Mouse (Mus musculus) cerebellum, adult 8-10 months (tissue): ENCODE data around the gene Tmem80.

Experiments
- DNase-seq: peaks from one replicate; pipeline ENCODE4 v3.0.0; 2022

Gene Tmem80

DNA sequence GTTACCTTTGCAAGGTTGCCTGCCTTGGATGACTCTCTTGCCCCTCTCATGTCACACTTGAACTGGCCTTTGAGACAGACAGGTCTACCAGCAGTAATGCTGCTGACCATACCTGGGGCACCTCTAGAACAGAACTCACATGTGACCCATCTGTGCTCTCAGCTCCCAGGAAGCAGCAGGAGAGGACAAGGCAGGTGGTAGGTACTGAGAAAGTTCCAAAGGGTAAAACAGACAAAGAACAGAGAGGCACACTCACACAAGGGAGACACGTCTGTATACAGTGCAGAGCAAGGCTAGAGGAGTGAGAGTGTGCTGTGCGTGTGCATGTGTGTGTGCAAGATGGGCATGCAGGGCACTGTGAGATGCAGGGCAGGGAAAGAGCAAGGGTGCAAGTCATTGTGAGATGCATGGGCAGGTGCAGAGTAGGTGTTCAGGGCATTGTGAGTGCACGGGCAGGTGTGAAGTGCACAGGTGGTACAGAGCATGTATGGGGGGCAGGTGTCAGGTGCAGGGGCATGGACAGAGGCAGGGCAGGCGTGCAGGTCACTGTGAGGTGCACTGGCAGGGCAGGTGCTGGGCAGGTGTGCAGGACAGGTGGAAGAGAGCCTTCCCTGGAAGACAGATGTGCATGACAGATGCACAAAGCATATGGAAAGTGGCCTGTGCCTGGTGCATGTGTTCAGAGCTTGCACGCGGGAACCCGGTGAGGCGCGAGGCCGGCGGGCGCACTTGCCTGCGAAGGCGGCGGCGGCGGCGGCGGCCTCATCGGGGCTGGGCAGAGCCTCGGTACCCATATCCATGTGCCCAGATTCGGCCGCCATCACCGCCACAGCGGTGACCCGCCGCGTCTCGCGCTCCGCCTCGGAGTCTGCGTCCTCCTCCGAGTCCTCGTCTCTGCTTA lies 743 bp upstream of the Tmem80 start:
- DNase-seq: peak; percentile 49

DNA sequence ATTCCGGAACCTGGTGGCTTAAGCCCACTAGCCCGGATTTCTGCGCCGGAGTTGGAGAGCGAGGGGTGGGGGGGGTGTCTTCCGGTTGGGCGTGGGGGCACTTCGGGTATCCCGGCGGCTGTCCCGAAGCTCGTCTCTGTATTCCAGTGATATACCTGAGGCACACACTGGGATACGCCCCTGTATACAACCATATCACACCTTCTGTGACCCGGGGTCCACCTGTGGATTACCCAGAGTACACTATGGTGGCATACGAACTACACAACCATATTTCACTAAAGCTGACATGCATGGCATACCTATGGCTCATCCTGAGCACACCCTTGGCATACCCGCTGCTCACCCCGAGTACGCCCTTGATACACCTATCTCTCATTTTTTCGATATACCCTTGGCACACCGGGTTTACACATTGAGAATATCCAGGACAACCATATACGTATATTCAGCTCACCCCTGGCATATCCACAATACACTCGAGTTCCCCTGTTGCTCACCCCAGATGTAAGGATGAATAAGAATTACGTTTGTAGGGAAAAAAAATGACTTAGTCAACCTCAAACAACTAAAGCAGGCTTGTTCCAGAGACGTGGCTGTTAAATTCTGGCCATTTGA lies 943 bp downstream of the Tmem80 start:
- DNase-seq: no peak

DNA sequence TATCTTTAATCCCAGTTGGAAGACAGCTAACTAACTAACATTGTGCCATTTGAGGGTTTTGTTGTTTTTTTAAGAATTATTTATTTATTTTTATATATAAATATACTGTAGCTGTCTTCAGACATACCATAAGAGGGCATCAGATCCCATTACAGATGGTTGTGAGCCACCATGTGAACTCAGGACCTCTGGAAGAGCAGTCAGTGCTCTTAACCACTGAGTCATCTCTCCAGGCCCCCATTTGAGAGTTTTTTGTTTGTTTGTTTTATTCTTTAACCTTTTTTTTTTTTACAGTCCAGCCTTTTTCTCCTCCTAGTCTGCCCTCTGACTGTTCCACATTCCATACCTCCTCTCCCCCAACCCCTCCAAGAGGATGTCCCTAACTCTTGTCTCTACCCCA lies 3.2 kb downstream of the Tmem80 start:
- no peak for DNase-seq

DNA sequence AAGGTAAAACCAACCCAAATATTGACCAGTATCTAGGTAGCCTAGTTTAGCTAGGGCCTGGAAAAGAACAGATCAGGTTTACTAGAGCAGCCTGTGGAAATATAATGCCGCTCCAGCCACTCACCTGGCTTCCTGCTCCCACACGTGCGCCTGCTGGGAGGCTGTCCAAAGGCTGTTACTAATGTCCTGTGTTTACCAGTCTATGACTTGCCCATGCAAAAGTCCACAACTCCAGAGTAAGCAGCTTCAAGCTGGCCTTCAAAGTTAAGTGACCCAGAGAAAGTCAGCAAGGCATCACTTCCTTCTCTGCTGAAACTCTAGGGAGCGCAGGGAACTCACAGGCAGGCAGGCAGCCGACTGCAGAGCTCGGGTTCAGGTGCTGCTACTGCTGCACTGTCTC lies 4.5 kb downstream of the Tmem80 start:
- no peak for DNase-seq

DNA sequence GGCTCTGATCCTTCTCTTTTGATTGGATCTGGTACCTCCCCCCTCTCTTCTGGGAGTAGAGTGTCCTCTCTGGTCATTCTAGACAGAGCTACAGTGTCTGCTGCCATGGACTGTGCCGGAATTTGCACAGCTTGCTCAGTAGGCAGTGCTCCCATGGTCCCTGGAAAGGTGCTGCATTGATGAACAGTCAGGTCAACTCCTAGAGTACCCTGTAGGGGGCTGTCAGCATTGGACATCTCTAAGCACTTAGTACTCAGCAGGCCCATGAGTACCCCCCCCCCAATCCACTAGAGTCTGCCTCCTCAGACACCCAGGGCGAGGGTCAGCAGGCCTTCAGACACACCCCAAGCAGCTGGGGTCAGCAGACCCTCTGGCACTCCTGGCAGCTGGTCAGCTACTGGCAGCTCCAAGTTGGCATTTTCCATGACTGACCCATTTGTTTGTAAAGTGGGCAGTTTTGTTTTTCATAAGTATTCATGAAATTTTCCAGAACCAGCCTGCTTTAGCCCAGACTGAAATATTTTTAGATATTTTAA lies 7.6 kb downstream of the Tmem80 start:
- DNase-seq: no peak

DNA sequence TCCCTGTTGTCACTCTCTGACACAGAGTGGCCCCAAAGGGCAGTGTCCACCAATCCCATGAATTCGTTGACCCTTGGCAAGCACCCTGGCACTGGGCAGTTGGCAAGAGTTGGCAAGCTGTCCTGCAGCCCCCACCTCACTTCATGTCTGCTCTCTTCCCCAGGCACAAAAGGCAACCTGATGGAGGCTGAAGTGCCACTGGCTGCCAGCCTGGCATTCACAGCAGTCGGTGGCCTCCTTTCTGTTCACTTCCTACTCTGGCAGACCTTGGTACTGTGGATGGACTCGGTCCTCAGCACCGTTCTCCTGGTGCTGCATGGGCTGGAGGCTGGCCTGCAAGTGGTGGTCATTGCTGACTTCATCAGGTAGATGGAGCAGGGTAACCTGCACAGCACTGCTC lies 8.1 kb downstream of the Tmem80 start:
- peak; percentile 59 for DNase-seq

DNA sequence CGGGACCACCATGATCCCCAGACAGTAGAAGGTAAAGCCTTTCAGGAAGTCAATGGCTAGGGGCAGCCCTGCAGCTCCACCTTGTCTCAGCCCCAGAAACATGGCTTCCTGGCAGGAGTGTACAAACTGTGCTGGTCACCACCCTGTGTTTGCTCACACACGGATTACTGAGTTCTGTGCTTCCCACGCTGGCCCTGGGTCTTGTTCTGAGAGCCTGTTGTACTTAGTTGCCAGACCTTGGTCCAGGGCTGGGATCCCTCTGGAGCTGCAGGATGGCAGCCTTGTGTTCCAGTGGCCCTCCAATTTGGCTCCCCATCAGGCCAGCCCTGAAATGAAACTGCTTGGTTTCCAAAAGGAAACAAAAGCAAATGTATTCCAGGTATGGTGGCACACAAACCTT lies 8.8 kb downstream of the Tmem80 start:
- DNase-seq: no peak

DNA sequence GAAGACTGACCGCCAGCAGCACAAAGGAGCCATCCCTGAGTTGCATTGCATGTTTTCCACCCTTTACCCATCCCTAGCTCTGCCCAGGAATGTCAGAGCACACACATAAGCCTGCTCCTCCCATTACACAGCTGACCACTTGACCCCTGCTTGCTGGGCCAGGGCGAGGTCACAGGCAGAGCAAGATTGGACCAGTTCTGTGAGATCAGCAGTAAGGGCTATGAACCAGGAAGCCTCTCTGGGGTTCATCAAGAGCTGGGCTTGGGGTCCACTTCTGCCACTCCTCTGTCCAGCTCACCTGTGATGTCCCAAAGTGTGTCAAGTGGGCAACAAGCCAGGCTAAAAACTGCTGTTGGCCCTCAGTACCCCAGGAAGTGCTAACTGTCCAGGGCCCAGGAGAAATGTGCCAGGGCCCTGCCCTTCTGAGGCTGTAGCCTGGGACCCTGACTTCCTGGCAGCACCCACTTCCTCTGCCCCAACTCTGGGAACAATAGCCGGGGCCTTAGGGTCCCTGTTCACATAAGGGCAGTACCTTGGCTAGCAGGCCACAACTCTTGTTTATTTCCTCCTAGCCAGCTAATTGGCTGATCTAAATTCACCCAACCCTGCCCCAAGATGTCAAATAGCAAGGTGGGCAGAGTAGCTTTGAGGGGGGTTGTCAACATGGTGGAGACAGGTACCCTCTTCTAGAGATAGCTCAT lies 10.3 kb downstream of the Tmem80 start:
- no peak for DNase-seq

DNA sequence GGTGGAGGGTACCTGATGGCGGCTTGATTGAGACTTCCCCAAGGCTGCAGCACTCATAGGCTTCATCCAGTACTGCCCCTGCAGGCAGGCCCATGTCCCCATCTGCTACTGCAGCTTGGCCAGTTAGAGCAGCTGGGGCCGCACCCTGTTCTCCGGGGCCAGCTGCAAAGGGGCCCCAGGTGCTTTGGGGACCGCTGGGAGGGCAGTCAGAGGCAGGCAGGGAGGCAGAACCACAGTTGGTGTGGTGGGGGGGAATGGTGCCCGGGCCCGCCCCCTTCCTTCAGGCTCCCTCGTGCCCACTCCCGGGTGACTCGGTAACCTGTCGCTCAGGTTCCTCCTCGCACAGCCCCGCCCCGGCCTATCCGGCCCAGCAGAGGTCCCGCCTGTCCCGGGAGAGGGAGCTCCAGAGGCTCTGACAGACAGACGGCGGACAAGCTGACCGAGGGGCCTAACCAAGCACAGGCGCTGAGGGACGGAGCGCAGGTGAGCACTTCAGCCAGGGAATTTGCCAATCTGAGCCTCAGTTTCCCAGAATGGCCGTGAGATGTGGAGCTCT lies 11.1 kb downstream of the Tmem80 start, which contains the start of gene Eps8l2:
Gene Eps8l2, plus strand, starts transcription at position 305 of the 556 bp plus-strand sequence.
- no peak for DNase-seq

DNA sequence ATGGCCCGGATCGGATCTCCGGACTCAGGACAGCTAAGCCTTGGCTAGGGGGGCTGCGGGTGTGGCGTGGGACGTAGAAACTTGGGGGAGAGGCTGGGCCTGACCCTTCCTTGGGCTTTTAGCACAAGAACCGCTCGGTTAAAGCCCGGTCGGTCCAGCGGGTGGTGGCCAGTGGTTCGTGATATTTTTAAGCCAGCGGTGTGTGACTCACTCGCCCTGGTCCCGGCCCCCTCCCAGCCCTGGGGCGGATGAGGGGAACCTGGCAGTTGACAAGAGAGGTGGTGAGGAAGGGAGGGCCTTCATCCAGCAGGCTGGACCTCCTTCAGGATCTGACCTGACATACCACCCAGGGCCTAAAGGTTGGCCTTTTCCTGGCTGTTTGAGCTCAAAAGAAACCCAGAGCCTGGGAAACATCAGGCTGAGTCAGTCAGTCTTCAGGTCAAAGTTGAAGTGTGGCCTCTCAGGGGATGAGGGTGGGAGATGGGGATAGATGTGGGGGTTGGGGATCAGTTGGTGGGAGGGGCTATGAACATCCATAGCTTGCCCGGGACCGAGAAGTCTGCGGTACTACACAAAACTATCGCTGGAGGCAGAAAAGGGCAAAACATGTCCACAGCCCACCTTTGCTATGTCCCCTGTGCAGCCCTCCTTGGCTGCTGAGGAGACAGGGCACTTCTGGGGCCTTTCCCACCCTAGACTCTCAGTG lies 11.8 kb downstream of the Tmem80 start:
- DNase-seq: no peak

DNA sequence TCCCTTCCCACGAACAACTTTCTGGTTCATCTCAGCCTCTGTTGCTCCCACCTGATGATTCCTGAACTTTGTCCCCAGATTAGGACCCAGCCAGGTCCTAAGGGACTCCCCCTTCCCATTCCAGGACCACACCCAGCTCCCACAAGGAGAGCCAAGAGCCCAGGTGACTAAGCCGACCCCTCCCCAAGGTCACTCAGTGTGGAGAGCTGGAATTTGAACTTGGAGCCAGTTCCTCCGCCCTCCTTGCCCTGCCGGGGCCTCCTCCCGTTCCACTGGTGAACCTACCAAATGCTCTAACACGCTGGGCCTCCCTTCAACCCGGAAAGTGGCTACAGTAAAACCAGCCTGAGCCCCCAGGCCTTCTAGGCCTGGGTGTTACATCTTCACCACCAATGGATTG lies 12.5 kb downstream of the Tmem80 start:
- no peak for DNase-seq

DNA sequence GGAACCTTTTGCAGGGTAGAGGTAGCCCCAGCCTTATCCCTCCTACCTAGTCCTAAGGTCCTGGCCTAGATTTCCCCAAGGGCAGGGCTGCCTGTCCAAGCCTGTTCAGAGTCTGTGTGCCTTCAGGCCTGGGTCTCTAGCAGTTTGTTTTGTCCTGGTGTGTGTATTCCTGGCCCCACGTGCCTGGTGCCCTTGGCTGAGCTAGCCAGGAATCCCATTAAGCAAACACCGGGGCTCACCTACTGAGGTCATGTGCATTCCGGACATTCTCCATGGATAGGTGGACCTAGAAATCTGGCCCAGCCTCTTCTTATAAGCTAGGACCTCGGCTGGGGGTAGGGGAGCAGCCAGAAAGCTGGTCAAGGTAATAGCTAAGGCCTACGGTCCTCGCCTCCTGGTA lies 12.9 kb downstream of the Tmem80 start:
- DNase-seq: no peak

DNA sequence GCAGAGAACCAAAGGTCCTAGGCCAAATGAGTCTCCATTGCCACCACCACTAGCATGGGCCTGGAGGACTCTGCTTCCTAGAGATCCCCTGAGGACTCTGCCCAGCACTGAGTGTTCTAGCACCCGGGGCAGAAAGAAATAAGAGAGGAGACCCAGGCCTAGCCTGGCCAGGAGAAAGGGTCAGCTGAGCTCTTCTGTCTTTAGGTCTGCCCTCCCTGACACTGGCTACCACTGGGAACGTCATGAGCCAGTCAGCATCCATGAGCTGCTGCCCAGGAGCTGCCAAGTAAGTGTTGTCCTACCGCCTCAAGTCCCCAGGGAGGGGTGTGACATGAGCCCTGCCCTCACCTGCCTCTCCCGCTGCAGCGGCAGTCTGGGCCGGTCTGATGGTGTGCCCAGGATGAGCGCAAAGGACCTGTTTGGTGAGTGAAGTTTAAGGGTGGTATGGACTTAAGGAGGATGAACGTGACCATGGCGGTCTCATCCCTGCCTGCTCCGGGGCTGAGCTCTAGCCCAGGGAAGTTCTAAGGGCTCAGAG lies 14.2 kb downstream of the Tmem80 start:
- no peak for DNase-seq

DNA sequence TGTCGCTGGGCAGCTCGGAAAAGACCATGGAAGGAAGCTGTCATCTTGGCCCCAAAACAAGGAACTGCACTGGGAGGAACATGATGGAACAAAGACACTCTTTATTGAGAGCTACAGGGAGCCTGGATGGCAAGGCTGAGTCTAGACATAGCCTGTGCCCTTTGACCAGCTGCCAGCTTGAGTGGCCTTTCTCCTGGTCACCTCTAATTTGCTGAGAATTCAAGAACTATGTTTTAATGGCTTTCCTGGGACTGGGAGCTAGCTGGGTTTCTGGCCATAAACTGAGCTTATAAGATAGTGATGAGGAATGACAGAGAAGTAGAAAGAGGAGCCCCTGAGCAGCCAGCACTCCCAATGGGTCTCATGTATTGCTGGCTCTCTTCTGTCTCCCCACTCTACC lies 15.7 kb downstream of the Tmem80 start:
- no peak for DNase-seq

DNA sequence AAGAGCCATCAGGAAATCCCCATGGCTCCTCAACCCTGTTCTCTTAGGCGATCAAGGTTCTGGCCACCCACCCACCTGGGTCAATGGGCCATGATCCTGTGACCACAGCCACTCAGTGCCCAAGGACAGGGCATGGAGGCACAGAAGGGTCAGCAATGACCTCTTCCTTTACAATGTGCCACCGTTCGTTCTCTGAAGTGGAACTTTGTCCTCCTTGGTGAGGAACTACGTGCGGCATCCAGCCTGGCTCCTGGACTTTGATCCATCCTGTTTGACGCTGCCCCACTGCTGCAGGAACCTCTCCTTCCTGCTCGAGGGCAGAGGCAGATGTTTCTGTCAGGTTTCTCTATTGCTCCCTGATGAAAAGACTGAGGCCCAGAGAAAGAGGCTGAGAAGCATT lies 16.2 kb downstream of the Tmem80 start:
- no peak for DNase-seq

DNA sequence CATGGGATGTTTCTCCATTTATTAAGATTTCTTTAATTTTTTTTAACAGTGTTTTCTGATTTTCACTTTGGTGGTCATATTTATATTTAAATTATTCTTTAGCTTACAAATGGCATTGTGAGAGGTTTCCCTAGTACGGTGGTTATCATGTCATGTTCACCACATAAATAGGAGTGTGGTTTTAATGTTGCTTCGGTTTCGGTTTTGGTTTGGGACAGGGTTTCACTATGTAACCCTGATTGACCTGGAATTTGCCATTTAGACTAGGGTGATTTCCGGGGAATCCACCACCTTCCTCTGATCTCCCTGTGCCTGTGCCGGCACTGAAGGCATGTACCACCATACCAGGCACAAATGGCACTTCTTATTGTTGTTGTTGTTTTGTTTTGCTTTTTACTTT lies 17.2 kb downstream of the Tmem80 start:
- no peak for DNase-seq

DNA sequence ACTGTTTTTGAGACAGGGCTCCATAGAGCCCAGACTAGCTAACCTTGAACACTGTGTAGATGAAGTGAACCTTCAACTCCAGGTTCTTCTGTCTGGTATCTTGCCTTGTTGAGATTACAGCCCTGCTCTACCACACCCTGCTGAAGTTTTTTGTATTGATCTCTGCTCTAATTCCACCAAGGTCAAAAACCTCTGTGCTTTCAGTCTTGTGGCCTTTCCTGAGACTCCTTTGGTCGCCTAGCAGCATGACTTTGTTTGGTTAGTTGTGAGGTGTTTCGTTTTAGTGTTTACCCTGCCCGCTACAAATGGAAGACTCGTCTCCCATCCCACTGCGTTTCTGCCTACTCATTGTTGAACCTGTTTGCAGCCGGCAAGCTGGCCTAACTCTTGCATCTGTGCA lies 23.5 kb downstream of the Tmem80 start:
- no peak for DNase-seq

DNA sequence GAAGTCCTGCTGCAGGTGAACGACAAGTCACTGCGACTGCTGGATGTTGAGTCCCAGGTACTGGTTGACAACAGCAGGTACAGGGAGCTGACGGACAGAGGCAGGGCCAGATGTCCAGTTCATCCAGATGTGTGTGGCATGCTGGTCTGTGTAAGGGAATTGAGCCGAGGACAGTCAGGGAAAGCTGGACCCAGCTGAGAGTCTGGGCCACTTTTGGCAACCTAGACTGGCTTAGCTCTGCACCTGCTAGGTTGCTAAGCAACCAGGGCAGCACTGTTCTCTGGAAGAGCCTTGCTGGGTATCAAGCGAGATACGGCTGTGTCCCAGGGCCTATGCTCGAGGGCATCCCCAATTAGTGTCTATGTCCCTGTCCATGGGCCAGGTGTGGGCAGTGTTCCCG lies 27.5 kb downstream of the Tmem80 start:
- DNase-seq: no peak

DNA sequence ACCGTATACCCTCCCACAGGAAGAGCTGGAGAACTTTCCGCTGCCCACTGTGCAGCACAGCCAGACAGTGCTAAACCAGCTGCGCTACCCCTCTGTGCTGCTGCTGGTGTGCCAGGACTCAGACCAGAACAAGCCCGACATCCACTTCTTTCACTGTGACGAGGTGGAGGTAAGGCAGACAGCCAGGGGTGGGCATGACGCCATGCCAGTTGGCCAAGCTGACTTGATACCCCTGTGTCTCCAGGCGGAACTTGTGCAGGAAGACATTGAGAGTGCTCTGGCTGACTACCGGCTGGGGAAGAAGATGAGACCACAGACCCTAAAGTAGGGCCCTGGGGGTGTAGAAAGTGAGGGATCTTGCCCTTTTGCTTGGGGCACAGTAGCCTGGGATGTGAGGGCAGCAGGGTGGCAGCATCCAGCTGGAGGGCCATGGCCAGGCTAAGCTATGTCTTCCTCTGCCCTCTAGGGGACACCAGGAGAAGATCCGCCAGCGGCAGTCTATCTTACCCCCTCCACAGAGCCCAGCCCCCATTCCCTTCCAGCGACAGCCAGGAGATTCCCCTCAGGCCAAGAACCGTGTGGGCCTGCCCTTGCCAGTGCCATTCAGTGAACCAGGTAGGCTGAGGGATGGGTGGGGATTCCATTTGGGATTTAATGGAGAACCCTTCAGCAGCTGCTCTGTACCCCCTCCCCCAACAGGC lies 28.2 kb downstream of the Tmem80 start:
- DNase-seq: no peak

DNA sequence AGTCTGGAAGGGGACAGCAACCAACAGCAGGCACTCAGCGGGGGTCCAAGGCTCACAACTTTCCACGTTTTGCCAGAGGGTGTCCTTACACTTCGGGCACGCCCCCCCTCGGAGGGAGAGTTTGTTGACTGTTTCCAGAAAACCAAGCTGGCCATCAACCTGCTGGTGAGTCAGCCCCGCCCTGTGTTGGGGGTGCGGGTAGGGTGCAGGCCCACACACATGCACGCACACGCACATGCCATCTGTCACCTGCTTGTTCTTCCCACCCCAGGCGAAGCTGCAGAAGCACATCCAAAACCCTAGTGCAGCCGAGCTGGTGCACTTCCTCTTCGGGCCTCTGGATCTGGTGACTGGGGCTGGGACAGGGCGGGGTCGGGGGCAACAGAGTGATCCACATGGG lies 29.4 kb downstream of the Tmem80 start:
- no peak for DNase-seq

DNA sequence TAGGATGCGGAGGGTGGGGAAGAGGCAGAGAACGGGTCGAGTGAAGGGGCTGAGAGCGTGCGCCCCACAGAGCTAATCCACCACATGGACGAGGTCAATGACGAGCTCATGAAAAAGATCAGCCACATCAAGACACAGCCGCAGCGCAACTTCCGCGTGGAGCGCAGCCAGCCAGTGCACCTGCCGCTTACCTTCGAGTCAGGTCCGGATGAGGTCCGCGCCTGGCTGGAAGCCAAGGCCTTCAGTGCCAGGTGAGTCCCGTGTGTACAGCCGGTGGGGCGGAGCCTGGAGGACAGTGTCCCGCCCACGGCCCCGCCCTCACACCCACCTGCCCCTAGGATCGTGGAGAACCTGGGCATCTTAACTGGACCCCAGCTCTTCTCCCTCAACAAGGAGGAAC lies 34.0 kb downstream of the Tmem80 start:
- DNase-seq: peak; percentile 62
